Mouse (Mus musculus) bone marrow macrophage, adult 2 months (primary cell): Measurements from ENCODE around the gene Sox12.

Experiments
- CTCF ChIP-seq: IDR thresholded peaks from 2 replicates; pipeline ENCODE4 v1.5.1; 2012; ENCODE audit warnings: low read depth, mild to moderate bottlenecking, low read length, moderate library complexity
- POLR2A ChIP-seq: IDR thresholded peaks from 2 replicates; pipeline ENCODE4 v1.6.1; 2012; ENCODE audit warnings: mild to moderate bottlenecking, low read depth, low read length, borderline replicate concordance

DNA sequence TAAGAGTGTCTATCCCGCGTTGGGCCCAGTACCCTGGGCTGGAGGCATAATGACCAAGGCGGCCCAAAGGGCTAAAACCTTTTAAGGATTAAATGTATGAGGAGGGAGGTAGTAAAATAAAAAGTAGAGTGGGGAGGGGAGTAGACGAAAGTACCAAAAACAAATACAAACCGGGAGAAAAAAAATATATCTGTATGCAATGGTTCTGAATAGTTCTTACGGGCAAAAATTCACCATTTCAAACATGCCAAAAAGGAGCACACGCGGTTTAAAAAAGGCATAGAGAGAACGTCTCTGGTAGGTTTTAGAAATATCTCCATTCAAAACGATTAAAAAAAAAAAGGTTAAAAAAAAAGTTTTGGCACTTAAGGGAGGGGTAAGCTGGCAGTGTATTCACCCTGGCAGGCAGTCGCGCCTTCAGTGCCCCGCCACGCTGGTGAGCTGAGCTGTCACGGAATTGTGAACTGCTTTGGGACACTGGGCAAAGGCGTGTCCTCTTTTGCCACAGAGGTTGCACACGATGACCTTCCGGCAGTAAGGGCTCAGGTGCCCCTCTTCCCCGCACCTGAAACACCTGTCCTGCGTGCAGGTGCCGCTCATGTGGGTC lies 15.4 kb upstream of the Sox12 start:
- TF ChIP-seq CTCF = no peak
- TF ChIP-seq POLR2A = no peak
